Comparison of ENCODE assay signal across 8 mouse cellular contexts in the genomic region with DNA sequence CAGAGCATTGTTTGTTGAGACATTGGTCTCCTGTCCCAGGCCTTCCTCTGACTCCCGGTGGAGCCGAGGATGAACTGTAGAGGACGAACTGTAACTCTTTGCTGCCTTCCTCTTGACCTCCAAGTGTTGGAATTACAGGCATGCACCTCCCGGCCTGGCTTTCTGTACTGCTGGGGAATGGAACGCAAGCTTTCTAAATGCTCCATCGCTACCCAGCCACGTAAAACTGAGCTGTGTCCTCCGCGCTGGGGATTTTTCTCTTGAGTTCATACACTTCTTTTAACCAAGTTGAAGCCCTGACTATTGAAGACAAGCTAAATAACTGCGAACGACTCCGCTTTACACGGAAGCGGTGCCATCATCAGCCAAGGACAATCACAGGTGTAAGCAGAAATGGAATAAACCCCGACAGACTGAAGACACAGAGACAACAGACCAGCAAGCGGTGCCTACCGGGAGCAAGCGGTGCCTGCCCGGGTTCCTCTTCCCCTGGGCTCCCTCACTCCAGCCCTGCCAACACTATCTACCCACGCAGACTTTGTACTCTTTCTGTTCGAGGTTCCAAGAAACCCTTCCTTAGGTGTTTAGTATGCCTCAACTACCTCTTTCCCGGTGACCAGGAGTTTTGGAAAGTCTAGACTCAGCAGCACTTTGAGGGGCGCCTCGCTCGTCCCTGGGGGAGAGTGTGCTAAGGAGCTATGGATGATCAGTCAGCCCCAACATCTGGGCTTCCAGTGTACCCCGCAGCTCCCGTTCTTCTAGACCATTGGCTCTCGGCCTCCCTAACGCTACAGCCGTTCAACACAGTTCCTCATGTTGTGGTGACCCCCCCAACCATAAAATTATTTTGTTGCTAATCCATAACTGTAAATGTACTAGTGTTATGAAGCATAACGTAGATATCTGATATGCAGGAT. TPM values are rescaled to one million over a fixed set of nuclear protein-coding genes. Genes with fewer than 3 reads are reported as not detected.
DNase-seq lines count a peak whose midpoint lies in the region; ATAC-seq lines count a peak whose summit lies in the region.

No protein-coding gene starts in this region.

- no peaks in the 10 kb centered on the region for H3K36me3 ChIP-seq in heart, embryonic 14.5 days (ENCODE audit: control insufficient read depth, insufficient read depth, low read length)

- peak; percentile 41 for DNase-seq in embryo, embryonic 9.5 days (ENCODE audit: extremely low spot score)
- peak; percentile 63 for DNase-seq in kidney, postnatal 14 days
- no peak for DNase-seq in gastrocnemius, postnatal 10 days
- no peak for DNase-seq in cerebellum, adult 11-12 months
- no peak for DNase-seq in ovary, postnatal 10 days (ENCODE audit: low spot score)

- peak overlapping the region; percentile 15 to 23; a peak in 3 of 4 replicates for H3K4me3 ChIP-seq in heart, embryonic 14.5 days (ENCODE audit: control insufficient read depth in 1 of 2, insufficient read depth in 1 of 2, low read depth in 1 of 2, low read length in 2 of 2)

- H3K4me1 ChIP-seq in heart, embryonic 14.5 days (ENCODE audit: control insufficient read depth in 2 of 2, insufficient read depth in 2 of 2, low read length in 2 of 2) = peaks cover 30 to 39% of the 10 kb centered on the region in 2 experiments

- H3K9me3 ChIP-seq in heart, embryonic 14.5 days (ENCODE audit: control insufficient read depth, low read length) = no peaks in the 10 kb centered on the region

- peak overlapping the region; percentile 85 to 97 for H3K27ac ChIP-seq in heart, embryonic 14.5 days (replicated peaks in 1 of 2; ENCODE audit: control insufficient read depth in 1 of 2, insufficient read depth in 1 of 2, low read depth in 2 of 2, low read length in 2 of 2)

- ATAC-seq in heart, embryonic 14.5 days (ENCODE audit: insufficient number of reproducible peaks, insufficient read depth, low FRiP score, low read depth) = 0 out of 2 replicates have a peak, but pooled peaks have one; percentile 33
- ATAC-seq in megakaryocyte, adult 5-6 weeks (ENCODE audit: poor library complexity, severe bottlenecking) = peak; percentile 45
- no peak for ATAC-seq in activated CD4-positive, CD25-positive, alpha-beta regulatory T cell, adult 4 months

- no peaks in the 10 kb centered on the region for H3K27me3 ChIP-seq in heart, embryonic 14.5 days (ENCODE audit: control insufficient read depth, insufficient read depth, low read length)

- peak overlapping the region; percentile 53 for H3K4me2 ChIP-seq in heart, embryonic 14.5 days (ENCODE audit: low read length)

- H3K9ac ChIP-seq in heart, embryonic 14.5 days (ENCODE audit: low read length) = peak overlapping the region; percentile 70

- 12% methylated on average over 31 of the region's 31 CpGs for WGBS in heart, embryonic 14.5 days

RNA-seq across cellular contexts. Expression of a gene that starts 24.3 kb away (rescaled TPM):
- 12.7 and 12.8 TPM in 2 replicates for polyA plus RNA-seq in heart, embryonic 14.5 days (2014; fragmentation: Nextera tagmentation; extraction: Ambion mirVana)
- 0.25 and 0.52 TPM in 2 replicates for total RNA-seq in megakaryocyte, adult 5-6 weeks (2015)
- total RNA-seq in megakaryocyte, adult 5-6 weeks (2017) = 0.44 and 0.53 TPM in 2 replicates
- not detected for polyA plus RNA-seq in activated CD4-positive, CD25-positive, alpha-beta regulatory T cell, adult 4 months (2017; shearing (Covaris generic))
- total RNA-seq in gastrocnemius, postnatal 10 days (2021) = 1 to 10 TPM; 2.5 to 2.6 TPM

RNA-seq across cellular contexts. Expression of a gene that starts 25.5 kb away (rescaled TPM):
- 36.9 and 43.1 TPM in 2 replicates for polyA plus RNA-seq in heart, embryonic 14.5 days (2014; fragmentation: Nextera tagmentation; extraction: Ambion mirVana)
- 33.0 and 47.7 TPM in 2 replicates for total RNA-seq in megakaryocyte, adult 5-6 weeks (2015)
- 14.4 and 15.8 TPM in 2 replicates for total RNA-seq in megakaryocyte, adult 5-6 weeks (2017)
- 10 to 100 TPM; 14.2 to 21.6 TPM for polyA plus RNA-seq in activated CD4-positive, CD25-positive, alpha-beta regulatory T cell, adult 4 months (2017; shearing (Covaris generic))
- total RNA-seq in gastrocnemius, postnatal 10 days (2021) = 10 to 100 TPM; 13.8 to 14.0 TPM

RNA-seq across cellular contexts. Expression of a gene that starts 40.8 kb away (rescaled TPM):
- polyA plus RNA-seq in heart, embryonic 14.5 days (2014; fragmentation: Nextera tagmentation; extraction: Ambion mirVana) = 40.2 and 44.0 TPM in 2 replicates
- 79.2 and 96.1 TPM in 2 replicates for total RNA-seq in megakaryocyte, adult 5-6 weeks (2015)
- total RNA-seq in megakaryocyte, adult 5-6 weeks (2017) = 69.0 and 80.6 TPM in 2 replicates
- polyA plus RNA-seq in activated CD4-positive, CD25-positive, alpha-beta regulatory T cell, adult 4 months (2017; shearing (Covaris generic)) = 10 to 100 TPM; 51.9 to 53.0 TPM
- 10 to 100 TPM; 17.3 to 17.4 TPM for total RNA-seq in gastrocnemius, postnatal 10 days (2021)

Comparison
In these comparisons a context has a peak if more than half of its experiments do, and no peak if none do; other contexts are left out.
1. DNase-seq: peak in embryo, embryonic 9.5 days (single experiment) and kidney, postnatal 14 days (single experiment); none in gastrocnemius, postnatal 10 days (single experiment), cerebellum, adult 11-12 months (single experiment) and ovary, postnatal 10 days (single experiment).